Mouse (Mus musculus) heart, adult 9 months (tissue): Measurements from ENCODE around the gene Olfr1508.
A peak's percentile ranks its signal among the peaks of the same experiment; 100 is the strongest.
"Not testable (repeated sequence)": the region's sequence is repeated elsewhere in the genome, so short reads cannot be mapped to it uniquely, and the experiment has no call there.

Experiments
- DNase-seq, 2 experiments: peaks; one replicate each; pipeline ENCODE4 v3.0.0; 2022; ENCODE audit warnings: low spot score in 2 of 2

The Olfr1508 gene

DNA sequence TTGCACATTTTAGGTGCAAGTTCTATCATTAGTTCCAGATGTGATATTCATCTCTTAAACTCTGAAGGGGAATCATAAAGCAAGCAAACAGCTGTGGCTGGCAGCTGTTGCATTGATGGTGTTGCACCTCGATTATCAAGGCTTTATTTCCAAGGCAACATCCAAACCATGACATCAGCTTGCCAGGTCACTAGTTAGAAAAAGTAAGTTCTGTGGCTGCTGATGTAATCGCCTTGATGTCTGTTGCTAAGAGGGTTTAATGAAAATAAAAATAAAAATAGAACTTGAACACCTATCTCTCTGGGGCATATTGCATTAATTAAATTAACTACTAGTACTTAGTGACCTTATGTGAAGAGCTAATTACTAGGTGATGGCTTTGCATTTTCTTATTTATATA is at the start of gene Olfr1508:
Gene Olfr1508 (minus strand): TSS at position 101 of the 400 bp plus-strand sequence.
- no peak for DNase-seq

DNA sequence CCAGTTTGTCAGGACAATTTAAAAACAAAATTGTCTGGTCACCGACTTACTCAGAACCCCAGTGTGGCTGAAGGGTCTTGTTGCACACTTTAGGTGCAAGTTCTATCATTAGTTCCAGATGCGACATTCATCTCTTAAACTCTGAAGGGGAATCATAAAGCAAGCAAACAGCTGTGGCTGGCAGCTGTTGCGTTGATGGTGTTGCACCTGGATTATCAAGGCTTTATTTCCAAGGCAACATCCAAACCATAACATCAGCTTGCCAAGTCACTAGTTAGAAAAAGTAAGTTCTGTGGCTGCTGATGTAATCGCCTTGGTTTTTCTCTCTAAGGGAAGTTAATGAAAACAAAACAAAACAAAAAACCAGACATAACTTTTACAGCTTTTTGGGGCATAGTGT is 28.2 kb upstream of the Olfr1508 start, which contains the start of gene Olfr1507:
Gene Olfr1507 (minus strand): TSS at position 234 of the 400 bp plus-strand sequence.
- DNase-seq = no peak

DNA sequence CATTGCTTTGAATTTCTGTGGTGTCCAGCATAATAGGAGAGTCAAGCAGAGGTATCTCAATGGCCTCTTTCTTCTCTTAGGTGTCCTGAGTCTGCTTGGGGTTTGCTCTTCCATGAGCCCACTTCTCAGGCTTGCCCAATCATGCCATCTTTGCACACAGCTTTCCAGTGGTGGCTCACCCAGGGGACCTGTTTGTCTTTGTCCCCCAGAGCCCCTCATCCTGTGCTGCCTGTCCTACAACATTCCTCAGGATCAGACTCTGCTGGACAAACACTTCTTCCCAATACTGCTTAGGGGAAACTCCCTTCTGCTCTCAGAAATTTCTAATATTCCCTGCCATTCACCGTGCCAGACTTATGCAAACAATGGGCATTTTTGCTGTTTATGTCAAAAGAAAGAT is 1.6 kb downstream of the Olfr1508 start:
- no peak for DNase-seq

DNA sequence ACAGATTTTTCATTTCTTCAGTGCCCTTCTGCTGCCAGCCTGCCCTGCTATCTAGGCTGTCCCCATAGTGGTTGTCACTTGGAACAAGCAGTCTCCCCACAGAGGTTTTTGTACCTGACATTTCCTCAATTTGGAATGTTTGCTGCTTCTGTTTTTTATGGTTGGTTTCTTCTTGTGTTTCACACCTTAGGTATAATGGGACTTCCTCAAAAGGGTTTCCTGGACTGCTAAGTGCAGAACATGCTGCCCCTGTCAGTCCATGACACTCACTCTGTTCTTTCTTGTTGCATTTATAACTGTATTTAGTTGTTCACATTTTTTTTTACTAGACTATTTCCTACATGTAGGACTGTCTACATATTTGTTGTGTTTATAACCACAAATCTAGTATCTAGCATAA is 5.4 kb downstream of the Olfr1508 start:
- no peak for DNase-seq

DNA sequence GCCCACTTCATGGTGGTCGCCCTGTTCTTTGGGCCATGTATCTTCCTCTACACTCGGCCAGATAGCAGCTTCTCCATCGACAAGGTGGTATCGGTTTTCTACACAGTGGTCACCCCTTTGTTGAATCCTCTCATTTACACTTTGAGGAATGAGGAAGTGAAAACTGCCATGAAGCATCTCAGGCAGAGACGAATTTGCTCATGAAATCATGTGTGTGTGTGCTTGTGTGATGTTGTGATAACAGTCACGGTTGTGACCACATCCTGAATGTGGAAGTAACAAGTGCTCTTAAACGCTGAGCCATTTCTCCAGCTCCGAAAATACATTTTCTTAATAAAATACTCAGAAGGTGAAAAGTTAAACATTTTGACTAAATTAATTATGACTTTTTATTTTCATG is 16.2 kb downstream of the Olfr1508 start:
- peak in 1 of 2 experiments; percentile 24 for DNase-seq

DNA sequence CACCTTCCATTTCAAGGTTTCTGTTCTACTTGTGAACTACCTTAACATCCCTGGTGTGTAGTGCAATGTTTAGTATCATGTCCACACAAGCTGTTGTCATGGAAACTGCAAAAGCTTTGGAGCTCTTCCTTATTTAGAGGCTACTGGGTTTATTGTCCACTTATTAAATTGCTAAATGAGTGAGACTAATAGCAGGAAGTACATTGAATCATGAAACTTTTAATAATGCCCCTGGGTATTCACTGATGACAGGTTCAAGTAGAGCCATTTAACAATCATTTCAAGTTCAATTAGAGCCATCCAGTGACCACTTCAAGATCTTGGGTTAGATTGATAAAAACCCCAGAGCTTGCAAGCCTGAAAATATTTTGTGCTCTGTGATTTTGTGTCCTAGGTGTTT is 24.6 kb downstream of the Olfr1508 start, which contains the start of gene Olfr1509:
Gene Olfr1509 (plus strand): TSS at position 301 of the 400 bp plus-strand sequence.
- no peak for DNase-seq

DNA sequence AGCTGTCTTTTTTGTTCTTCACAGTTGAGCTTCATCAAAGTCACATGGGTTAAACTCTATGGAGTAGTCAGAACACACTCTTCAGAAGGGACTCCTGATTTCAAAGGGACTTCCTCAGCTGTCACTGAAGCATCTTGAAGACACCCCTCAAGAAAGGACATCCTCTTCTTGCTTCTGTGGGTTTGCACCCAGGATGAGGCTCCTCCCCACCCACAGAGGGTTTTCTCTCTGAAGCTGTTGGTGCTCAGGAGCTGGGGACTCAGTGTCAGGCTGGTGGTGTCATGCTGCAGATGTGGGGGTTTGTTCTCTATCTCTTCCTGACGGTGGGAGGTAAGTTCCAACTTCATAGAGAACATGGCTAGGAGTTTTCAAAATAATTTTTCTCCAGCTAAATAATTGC is 39.6 kb downstream of the Olfr1508 start:
- DNase-seq = no peak

DNA sequence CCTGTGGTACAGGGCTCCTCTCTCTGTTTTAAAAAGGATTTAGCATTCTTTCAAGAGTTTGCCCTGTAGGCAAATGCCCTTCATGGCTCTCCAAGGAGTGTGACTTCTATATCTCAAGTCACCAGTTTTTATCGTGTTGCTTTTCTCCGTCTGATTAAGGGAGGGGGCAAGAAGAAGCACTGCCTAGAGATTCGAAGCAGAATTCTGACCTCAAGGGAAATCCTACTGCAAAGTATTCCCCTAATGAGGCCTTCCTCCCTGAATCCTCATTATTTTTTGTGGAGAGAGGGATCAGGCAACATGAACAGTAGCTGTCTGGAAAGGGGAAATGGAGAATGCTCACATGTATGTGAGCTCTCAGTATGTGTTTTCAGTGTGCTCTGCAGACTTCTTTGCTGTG is 53.0 kb downstream of the Olfr1508 start, which contains the start of gene Olfr1510:
Gene Olfr1510 (minus strand): TSS at position 101 of the 400 bp plus-strand sequence.
- no peak for DNase-seq

DNA sequence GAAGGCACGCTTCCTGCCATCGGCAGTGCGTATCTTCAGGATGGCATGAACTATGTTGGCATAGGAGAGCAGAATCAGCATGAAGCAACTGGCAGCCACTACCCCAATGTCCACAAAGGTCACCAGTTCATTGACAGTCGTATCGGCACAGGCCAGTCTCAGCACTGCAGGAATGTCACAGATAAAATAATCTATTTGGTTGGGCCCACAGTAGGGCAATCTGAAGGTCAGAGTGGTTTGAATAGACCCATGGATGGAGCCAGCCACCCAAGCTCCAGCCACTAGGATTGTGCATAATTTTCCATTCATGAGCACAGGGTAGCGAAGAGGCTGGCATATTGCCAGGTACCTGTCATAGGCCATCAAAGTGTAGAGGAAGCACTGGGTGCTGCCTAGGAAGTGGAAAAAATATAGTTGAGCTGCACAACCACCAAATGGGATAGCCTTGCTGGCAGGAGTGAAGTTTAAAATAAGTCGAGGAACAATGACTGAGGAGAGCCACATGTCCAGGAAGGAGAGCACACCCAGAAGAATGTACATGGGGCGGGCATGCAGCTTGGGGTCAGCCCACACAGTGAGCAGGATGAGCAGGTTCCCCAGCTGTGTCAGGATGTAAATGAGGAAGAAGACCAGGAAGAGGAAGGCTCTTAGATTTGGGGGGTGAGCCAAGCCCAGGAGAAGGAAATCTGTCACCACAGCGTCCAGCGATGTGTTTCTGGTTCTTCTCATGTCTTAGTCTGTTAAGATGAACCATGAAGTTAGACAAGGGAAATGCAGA is 57.0 kb downstream of the Olfr1508 start:
- DNase-seq = not testable (repeated sequence)
